Mouse (Mus musculus): Measurements from ENCODE around the gene Lnpk.

DNA sequence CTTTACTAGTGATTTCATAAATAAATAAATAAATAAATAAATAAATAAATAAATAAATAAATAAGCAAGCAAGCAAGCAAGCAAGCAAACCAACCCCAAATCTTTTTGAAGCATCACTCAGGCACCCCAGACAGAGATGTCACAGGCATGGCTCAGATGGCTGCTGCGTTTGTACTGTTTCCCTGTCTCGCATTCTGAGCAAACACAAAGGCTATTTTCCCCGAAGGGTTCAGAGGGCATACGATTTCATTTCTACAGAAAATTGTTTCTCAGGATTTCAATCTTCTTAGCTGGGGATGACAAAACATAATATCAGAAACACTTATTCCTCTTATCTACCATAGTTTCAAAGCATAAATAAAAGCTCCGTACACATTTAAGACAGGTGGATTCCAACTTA is 81.4 kb downstream of the Lnpk start:
- TF ChIP-seq CTCF (conservative IDR thresholded peaks at IDR 0.05; ENCODE audit: low read length): no peak
- TF ChIP-seq POU5F1 (IDR thresholded peaks at IDR 0.05; ENCODE audit: borderline replicate concordance, low read length): no peak
- TF ChIP-seq NANOG (IDR thresholded peaks at IDR 0.05; ENCODE audit: borderline replicate concordance, low read length): no peak
